Mouse (Mus musculus): ENCODE results near the gene Jarid2. TPM values are rescaled to one million over a fixed set of nuclear protein-coding genes. Genes with fewer than 3 reads are reported as not detected.

Jarid2 gene
- total RNA-seq, 2 experiments from 2014 or later = 15.8 to 16.6 TPM

GRCm38 (mm10) chr13:44957049-44957448 is 227.8 kb downstream of the Jarid2 start:
- DNase-seq = no peak

GRCm38 (mm10) chr13:44960542-44961291 is 231.4 kb downstream of the Jarid2 start:
- DNase-seq = no peak
